Mouse (Mus musculus) Muller cell, postnatal 12 days (primary cell): Measurements from ENCODE around the gene Dpep1.

ENCODE experiments used
- DNase-seq: peaks from one replicate; pipeline ENCODE4 v3.0.0-alpha.2; 2015; ENCODE audit errors: inconsistent ontology term

Dpep1 gene

DNA sequence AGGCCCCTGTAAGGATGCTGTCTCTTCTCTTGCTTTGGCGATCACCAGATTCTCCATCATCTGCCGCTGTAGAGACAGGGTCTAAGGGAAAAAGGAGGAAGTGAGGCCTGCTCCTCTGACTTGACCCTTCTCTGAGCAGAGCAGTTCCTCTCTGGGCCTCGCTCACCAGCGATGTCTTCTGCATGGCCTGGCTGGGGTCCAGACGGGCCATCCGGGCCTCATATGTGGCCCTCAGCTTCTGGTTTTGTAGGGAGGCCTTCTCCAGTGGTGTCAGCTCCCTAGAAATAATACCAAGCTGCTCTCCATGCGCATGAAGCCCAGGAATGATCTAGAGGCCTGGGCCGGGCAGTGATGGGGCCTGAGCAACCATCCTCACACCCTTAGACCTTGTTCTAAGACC is 62.6 kb downstream of the Dpep1 start:
- no peak for DNase-seq

DNA sequence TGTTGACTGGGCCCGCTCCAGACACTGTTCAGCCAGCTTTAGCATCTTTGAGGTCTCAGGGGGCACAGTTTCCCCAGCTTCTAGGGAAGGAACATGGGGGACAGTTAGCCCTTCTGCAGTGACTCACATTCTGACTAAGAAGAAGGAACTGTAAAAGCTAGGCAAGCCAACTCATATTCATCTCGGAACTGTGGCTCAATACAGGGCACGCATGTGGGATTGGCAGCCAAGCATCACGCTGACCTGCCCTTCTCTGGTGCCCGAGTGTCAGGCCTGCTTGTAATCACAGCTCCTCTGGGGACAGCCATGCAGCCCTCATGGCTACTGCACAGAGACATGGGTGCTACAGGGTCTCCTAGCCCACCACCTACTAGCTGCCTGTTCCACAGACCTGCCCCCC is 64.9 kb downstream of the Dpep1 start:
- no peak for DNase-seq
